Mouse (Mus musculus): ENCODE data around the gene Klf8. TPM values are rescaled to one million over a fixed set of nuclear protein-coding genes. Genes with fewer than 3 reads are reported as not detected.
A peak's percentile ranks its signal among the peaks of the same experiment; 100 is the strongest.
"Not testable (repeated sequence)": the region's sequence is repeated elsewhere in the genome, so short reads cannot be mapped to it uniquely, and the experiment has no call there.

Klf8 gene
- 0.36 and 4.6 TPM in 2 replicates for total RNA-seq (2015; ENCODE audit: low replicate concordance)
- total RNA-seq (2017; ENCODE audit: low replicate concordance), result 0.77 TPM in 1 of 2 replicates, not detected in the other

GRCm38 (mm10) chrX:153237304-153237919 is at the start of gene Klf8:
TSS of gene Klf8 (plus strand) at chrX:153237466.
- peak; percentile 52; the same call in 1 of the 2 replicates for ATAC-seq (replicated peaks; ENCODE audit: low FRiP score, poor library complexity, severe bottlenecking)

GRCm38 (mm10) chrX:153199185-153199584 is 38.1 kb upstream of the Klf8 start:
- not testable (repeated sequence) for ATAC-seq (replicated peaks; ENCODE audit: low FRiP score, poor library complexity, severe bottlenecking)

GRCm38 (mm10) chrX:153211101-153211500 is 26.2 kb upstream of the Klf8 start:
- ATAC-seq (replicated peaks; ENCODE audit: low FRiP score, poor library complexity, severe bottlenecking), result no peak

GRCm38 (mm10) chrX:153231240-153231639 is 6.0 kb upstream of the Klf8 start:
- ATAC-seq (replicated peaks; ENCODE audit: low FRiP score, poor library complexity, severe bottlenecking), result no peak

GRCm38 (mm10) chrX:153233255-153233654 is 4.0 kb upstream of the Klf8 start:
- ATAC-seq (replicated peaks; ENCODE audit: low FRiP score, poor library complexity, severe bottlenecking), result no peak

GRCm38 (mm10) chrX:153237920-153238504 is 746 bp downstream of the Klf8 start:
- ATAC-seq (replicated peaks; ENCODE audit: low FRiP score, poor library complexity, severe bottlenecking), result peak; percentile 94

- ATAC-seq (replicated peaks; ENCODE audit: low FRiP score, poor library complexity, severe bottlenecking), result no peak
Observed at GRCm38 (mm10) chrX:153254256-153254655, 17.0 kb downstream of the Klf8 start.

GRCm38 (mm10) chrX:153255504-153255903 is 18.2 kb downstream of the Klf8 start:
- no peak for ATAC-seq (replicated peaks; ENCODE audit: low FRiP score, poor library complexity, severe bottlenecking)

GRCm38 (mm10) chrX:153282185-153282584 is 44.9 kb downstream of the Klf8 start:
- no peak for ATAC-seq (replicated peaks; ENCODE audit: low FRiP score, poor library complexity, severe bottlenecking)

GRCm38 (mm10) chrX:153311356-153311755 is 74.1 kb downstream of the Klf8 start:
- no peak for ATAC-seq (replicated peaks; ENCODE audit: low FRiP score, poor library complexity, severe bottlenecking)

GRCm38 (mm10) chrX:153323105-153323504 is 85.8 kb downstream of the Klf8 start:
- no peak for ATAC-seq (replicated peaks; ENCODE audit: low FRiP score, poor library complexity, severe bottlenecking)

GRCm38 (mm10) chrX:153334140-153334539 is 96.9 kb downstream of the Klf8 start:
- ATAC-seq (replicated peaks; ENCODE audit: low FRiP score, poor library complexity, severe bottlenecking), result not testable (repeated sequence)

- ATAC-seq (replicated peaks; ENCODE audit: low FRiP score, poor library complexity, severe bottlenecking), result peak; percentile 70
Observed at GRCm38 (mm10) chrX:153359331-153360215, 122.3 kb downstream of the Klf8 start.

- no peak for ATAC-seq (replicated peaks; ENCODE audit: low FRiP score, poor library complexity, severe bottlenecking)
Observed at GRCm38 (mm10) chrX:153360216-153360590, 122.9 kb downstream of the Klf8 start.

- no peak for ATAC-seq (replicated peaks; ENCODE audit: low FRiP score, poor library complexity, severe bottlenecking)
Observed at GRCm38 (mm10) chrX:153360666-153361269, 123.5 kb downstream of the Klf8 start.

- ATAC-seq (replicated peaks; ENCODE audit: low FRiP score, poor library complexity, severe bottlenecking), result no peak
Observed at GRCm38 (mm10) chrX:153366754-153367153, 129.5 kb downstream of the Klf8 start.

- ATAC-seq (replicated peaks; ENCODE audit: low FRiP score, poor library complexity, severe bottlenecking), result no peak
Observed at GRCm38 (mm10) chrX:153369780-153370179, 132.5 kb downstream of the Klf8 start.

GRCm38 (mm10) chrX:153375105-153375504 is 137.8 kb downstream of the Klf8 start:
- ATAC-seq (replicated peaks; ENCODE audit: low FRiP score, poor library complexity, severe bottlenecking), result no peak

- ATAC-seq (replicated peaks; ENCODE audit: low FRiP score, poor library complexity, severe bottlenecking), result no peak
Observed at GRCm38 (mm10) chrX:153381753-153382152, 144.5 kb downstream of the Klf8 start.

GRCm38 (mm10) chrX:153389291-153389690 is 152.0 kb downstream of the Klf8 start:
- ATAC-seq (replicated peaks; ENCODE audit: low FRiP score, poor library complexity, severe bottlenecking), result no peak

Measured in erythroid progenitor cell, adult 5-6 weeks (primary cell).